Mouse (Mus musculus): ENCODE data around the gene Lasp1.
"Not testable (repeated sequence)": the region's sequence is repeated elsewhere in the genome, so short reads cannot be mapped to it uniquely, and the experiment has no call there.

Gene Lasp1

GRCm38 (mm10) chr11:97829913-97830476 is 31.2 kb downstream of the Lasp1 start:
- no peak for DNase-seq

- no peak for DNase-seq
Measured at GRCm38 (mm10) chr11:97830501-97830900, 31.7 kb downstream of the Lasp1 start.

- no peak for DNase-seq
Measured at GRCm38 (mm10) chr11:97832001-97832400, 33.2 kb downstream of the Lasp1 start.

- no peak for DNase-seq
Measured at GRCm38 (mm10) chr11:97833352-97833751, 34.6 kb downstream of the Lasp1 start.

GRCm38 (mm10) chr11:97836541-97836940 is 37.7 kb downstream of the Lasp1 start:
- DNase-seq: no peak

GRCm38 (mm10) chr11:97837051-97837450 is 38.3 kb downstream of the Lasp1 start:
- DNase-seq: not testable (repeated sequence)

GRCm38 (mm10) chr11:97837641-97838149 is 38.9 kb downstream of the Lasp1 start:
- no peak for DNase-seq

GRCm38 (mm10) chr11:97838779-97839440 is 40.1 kb downstream of the Lasp1 start:
- no peak for DNase-seq

GRCm38 (mm10) chr11:97839441-97840134 is 40.8 kb downstream of the Lasp1 start:
- no peak for DNase-seq

- no peak for DNase-seq
Measured at GRCm38 (mm10) chr11:97840135-97840490, 41.3 kb downstream of the Lasp1 start.

- DNase-seq: peak; percentile 30
Measured at GRCm38 (mm10) chr11:97840539-97840954, 41.7 kb downstream of the Lasp1 start, which contains the start of gene B230217C12Rik. B230217C12Rik (plus strand) TSS chr11:97840780.

GRCm38 (mm10) chr11:97840991-97841661 is 42.3 kb downstream of the Lasp1 start:
- peak; percentile 97 for DNase-seq

GRCm38 (mm10) chr11:97842001-97842400 is 43.2 kb downstream of the Lasp1 start:
- no peak for DNase-seq

GRCm38 (mm10) chr11:97850367-97850766 is 51.6 kb downstream of the Lasp1 start:
- DNase-seq: no peak

GRCm38 (mm10) chr11:97851601-97852000 is 52.8 kb downstream of the Lasp1 start:
- no peak for DNase-seq

GRCm38 (mm10) chr11:97855473-97855872 is 56.7 kb downstream of the Lasp1 start:
- DNase-seq: no peak

- DNase-seq: no peak
Measured at GRCm38 (mm10) chr11:97862148-97862547, 63.3 kb downstream of the Lasp1 start.

- DNase-seq: no peak
Measured at GRCm38 (mm10) chr11:97865421-97865820, 66.6 kb downstream of the Lasp1 start.

- DNase-seq: no peak
Measured at GRCm38 (mm10) chr11:97866091-97866888, 67.5 kb downstream of the Lasp1 start.

- DNase-seq: peak; percentile 73
Measured at GRCm38 (mm10) chr11:97867591-97867990, 68.8 kb downstream of the Lasp1 start.

GRCm38 (mm10) chr11:97872378-97872777 is 73.6 kb downstream of the Lasp1 start:
- not testable (repeated sequence) for DNase-seq

GRCm38 (mm10) chr11:97874396-97874795 is 75.6 kb downstream of the Lasp1 start:
- no peak for DNase-seq

Measured in right cerebral cortex, adult 18-20 months (tissue).